Mouse (Mus musculus): ENCODE data around the gene Lsmem1. TPM values are rescaled to one million over a fixed set of nuclear protein-coding genes. Genes with fewer than 3 reads are reported as not detected.

Gene Lsmem1
- polyA plus RNA-seq, 1 experiment from 2014 or later, result 36.4 TPM

GRCm38 (mm10) chr12:40134529-40134928, 64.8 kb downstream of the Lsmem1 start:
- no peak for ATAC-seq (replicated peaks; ENCODE audit: extremely low read depth, insufficient read depth, low FRiP score)
- Histone ChIP-seq H3K4me2 (ENCODE audit: low read depth, low read length) (peak overlapping the region; percentile 91), H3K27me3 (ENCODE audit: control insufficient read depth, insufficient read depth, low read length) (peaks cover 8% of the 10 kb centered on the region; the same call in 1 of the 2 replicates), H3K27ac (ENCODE audit: low read length) (no peak overlapping the region), H3K9ac (ENCODE audit: low read length) (peak overlapping the region; percentile 64), H3K9me3 (replicated peaks; ENCODE audit: control insufficient read depth, low read length) (no peaks in the 10 kb centered on the region), H3K4me3 (ENCODE audit: low read length) (peak overlapping the region; percentile 62), H3K36me3 (ENCODE audit: control insufficient read depth, insufficient read depth) (0 out of 2 replicates have a peak, but pooled peaks cover 2% of the 10 kb centered on the region), H3K4me1 (ENCODE audit: control insufficient read depth, insufficient read depth, low read length) (peaks cover 5% of the 10 kb centered on the region)
- WGBS, result 46% methylated on average over 11 of the region's 11 CpGs

- Histone ChIP-seq H3K36me3 (ENCODE audit: control insufficient read depth, insufficient read depth) (0 out of 2 replicates have a peak, but pooled peaks cover 2% of the 10 kb centered on the region), H3K9ac (ENCODE audit: low read length) (peak within 1 kb of the TSS; percentile 64), H3K4me3 (ENCODE audit: low read length) (peak within 1 kb of the TSS; percentile 62), H3K27ac (ENCODE audit: low read length) (no peak within 1 kb of the TSS), H3K9me3 (replicated peaks; ENCODE audit: control insufficient read depth, low read length) (no peaks in the 10 kb centered on the region), H3K4me2 (ENCODE audit: low read depth, low read length) (peak within 1 kb of the TSS; percentile 91), H3K4me1 (ENCODE audit: control insufficient read depth, insufficient read depth, low read length) (peaks cover 5% of the 10 kb centered on the region), H3K27me3 (ENCODE audit: control insufficient read depth, insufficient read depth, low read length) (peaks cover 8% of the 10 kb centered on the region; the same call in 1 of the 2 replicates)
- ATAC-seq (replicated peaks; ENCODE audit: extremely low read depth, insufficient read depth, low FRiP score), result 0 out of 2 replicates have a peak, but pooled peaks have one; percentile 41
- 2% methylated on average over 39 of the region's 39 CpGs for WGBS
Measured at GRCm38 (mm10) chr12:40133573-40134271, 65.6 kb downstream of the Lsmem1 start, which contains the start of gene Scin. Gene Scin (minus strand): TSS chr12:40134228.

DNA sequence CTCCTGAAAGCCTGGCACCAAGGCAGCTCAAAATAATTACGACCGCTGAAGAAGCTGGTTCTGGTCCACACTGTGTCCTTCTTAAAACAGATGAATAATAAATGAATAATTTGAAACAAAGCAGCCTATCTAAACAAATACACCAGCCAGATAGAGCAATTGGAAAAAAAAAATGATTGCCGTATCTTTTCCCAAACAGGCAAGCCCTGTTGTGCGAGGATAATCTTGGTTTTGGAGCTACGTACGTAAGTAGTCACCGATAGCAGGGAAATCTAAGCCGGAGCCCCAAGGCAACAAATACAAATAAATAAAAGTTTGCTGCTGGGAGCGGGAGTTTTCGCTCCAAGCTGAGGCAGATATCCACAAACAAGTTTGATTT, 66.1 kb downstream of the Lsmem1 start:
- Histone ChIP-seq H3K36me3 (ENCODE audit: control insufficient read depth, insufficient read depth) (0 out of 2 replicates have a peak, but pooled peaks cover 2% of the 10 kb centered on the region), H3K27me3 (ENCODE audit: control insufficient read depth, insufficient read depth, low read length) (peaks cover 8% of the 10 kb centered on the region; the same call in 1 of the 2 replicates), H3K9ac (ENCODE audit: low read length) (peak overlapping the region; percentile 64; the same call in 1 of the 2 replicates), H3K27ac (ENCODE audit: low read length) (no peak overlapping the region), H3K4me2 (ENCODE audit: low read depth, low read length) (peak overlapping the region; percentile 91), H3K4me1 (ENCODE audit: control insufficient read depth, insufficient read depth, low read length) (peaks cover 5% of the 10 kb centered on the region), H3K4me3 (ENCODE audit: low read length) (peak overlapping the region; percentile 62), H3K9me3 (replicated peaks; ENCODE audit: control insufficient read depth, low read length) (no peaks in the 10 kb centered on the region)
- 20% methylated on average over 10 of the region's 10 CpGs for WGBS
- ATAC-seq (replicated peaks; ENCODE audit: extremely low read depth, insufficient read depth, low FRiP score), result no peak

MicroRNAs within 50 kb of the gene (microRNA counts, 519-probe panel; counts per million panel counts)
- microRNA mmu-miR-1938, result not detected

Small RNA genes within 50 kb of the gene (microRNA-seq; reads per million reads assigned to microRNA genes)
- not detected for gene Mir1938

Other genes starting within 250 kb of the Lsmem1 start
- 32.8 and 38.5 TPM in 2 replicates for gene Arl4a, start 161.5 kb downstream of the Lsmem1 start, polyA plus RNA-seq (2015; fragmentation: Nextera tagmentation; extraction: Ambion mirVana)
- 5.1 and 7.8 TPM in 2 replicates for gene Scin, start 65.3 kb downstream of the Lsmem1 start, polyA plus RNA-seq (2015; fragmentation: Nextera tagmentation; extraction: Ambion mirVana)
- gene Ifrd1, start 49.0 kb upstream of the Lsmem1 start, polyA plus RNA-seq (2015; fragmentation: Nextera tagmentation; extraction: Ambion mirVana), result 88.7 and 91.9 TPM in 2 replicates
- 28.0 and 28.4 TPM in 2 replicates for gene Zfp277, start 246.4 kb upstream of the Lsmem1 start, polyA plus RNA-seq (2015; fragmentation: Nextera tagmentation; extraction: Ambion mirVana)
- gene Dock4, start 246.5 kb upstream of the Lsmem1 start, polyA plus RNA-seq (2015; fragmentation: Nextera tagmentation; extraction: Ambion mirVana), result 6.4 and 9.6 TPM in 2 replicates